Mouse (Mus musculus) neural tube, embryonic 10.5 days (tissue): Measurements from ENCODE around the gene Atp2b2.

ENCODE experiments used
- DNase-seq: peaks from one replicate; pipeline ENCODE4 v3.0.0-alpha.2; 2017; ENCODE audit warnings: low spot score; ENCODE audit errors: extremely low spot score

Gene Atp2b2

GRCm38 (mm10) chr6:113957232-113957940 is 85.0 kb downstream of the Atp2b2 start:
- no peak for DNase-seq

GRCm38 (mm10) chr6:113947515-113947914 is 94.9 kb downstream of the Atp2b2 start:
- DNase-seq: no peak

- no peak for DNase-seq
These were observed 100.1 kb downstream of the Atp2b2 start for GRCm38 (mm10) chr6:113942355-113942754.

GRCm38 (mm10) chr6:113941324-113941723 is 101.1 kb downstream of the Atp2b2 start:
- DNase-seq: no peak

GRCm38 (mm10) chr6:113939442-113939841 is 103.0 kb downstream of the Atp2b2 start:
- no peak for DNase-seq

GRCm38 (mm10) chr6:113936811-113937508 is 105.5 kb downstream of the Atp2b2 start:
- DNase-seq: no peak

GRCm38 (mm10) chr6:113936111-113936510 is 106.3 kb downstream of the Atp2b2 start:
- no peak for DNase-seq

- no peak for DNase-seq
These were observed 107.7 kb downstream of the Atp2b2 start for GRCm38 (mm10) chr6:113934692-113935091.

GRCm38 (mm10) chr6:113933261-113934151 is 108.9 kb downstream of the Atp2b2 start:
- no peak for DNase-seq

- DNase-seq: no peak
These were observed 113.1 kb downstream of the Atp2b2 start for GRCm38 (mm10) chr6:113929191-113929875.

- no peak for DNase-seq
These were observed 119.2 kb downstream of the Atp2b2 start for GRCm38 (mm10) chr6:113923249-113923648.

GRCm38 (mm10) chr6:113920466-113920865 is 121.9 kb downstream of the Atp2b2 start:
- DNase-seq: no peak

- DNase-seq: no peak
These were observed 129.7 kb downstream of the Atp2b2 start for GRCm38 (mm10) chr6:113912753-113913152.

GRCm38 (mm10) chr6:113911094-113911493 is 131.3 kb downstream of the Atp2b2 start:
- DNase-seq: no peak

GRCm38 (mm10) chr6:113910411-113911055 is 131.9 kb downstream of the Atp2b2 start:
- DNase-seq: no peak

GRCm38 (mm10) chr6:113909836-113910235 is 132.6 kb downstream of the Atp2b2 start:
- no peak for DNase-seq

GRCm38 (mm10) chr6:113908066-113908465 is 134.3 kb downstream of the Atp2b2 start:
- no peak for DNase-seq

- DNase-seq: no peak
These were observed 138.0 kb downstream of the Atp2b2 start for GRCm38 (mm10) chr6:113904406-113904805.

- no peak for DNase-seq
These were observed 146.4 kb downstream of the Atp2b2 start for GRCm38 (mm10) chr6:113896023-113896422.

GRCm38 (mm10) chr6:113894008-113894407 is 148.4 kb downstream of the Atp2b2 start:
- DNase-seq: no peak
